Mouse (Mus musculus) stomach, postnatal 0 days (tissue): ENCODE measurements around the gene Syt1. TPM values are rescaled to one million over a fixed set of nuclear protein-coding genes. Genes with fewer than 3 reads are reported as not detected.

ENCODE experiments used
- ATAC-seq: fragments of 200-750 bp; cut with Nextera tagmentation; 2 replicates; pipeline ENCODE4 v1.8.0; 2017; ENCODE audit not compliant: low FRiP score, low TSS enrichment
- DNase-seq: peaks from one replicate; pipeline ENCODE4 v3.0.0-alpha.2; 2016; ENCODE audit warnings: low spot score
- H3K27ac ChIP-seq: fragments of 300-500 bp; sonication (generic); replicated peaks from 2 replicates; pipeline ENCODE4 v1.5.1; 2014; ENCODE audit warnings: mild to moderate bottlenecking, control low read depth
- H3K27me3 ChIP-seq: fragments of 300-500 bp; sonication (generic); 2 replicates; pipeline ENCODE4 v1.6.1; 2014; ENCODE audit warnings: low read length; ENCODE audit not compliant: control insufficient read depth, insufficient read depth
- H3K36me3 ChIP-seq: fragments of 300-500 bp; sonication (generic); 2 replicates; pipeline ENCODE4 v1.6.1; 2014; ENCODE audit warnings: low read length, mixed read lengths; ENCODE audit not compliant: control insufficient read depth, insufficient read depth
- H3K4me1 ChIP-seq: fragments of 300-500 bp; sonication (generic); replicated peaks from 2 replicates; pipeline ENCODE4 v1.6.1; 2014; ENCODE audit warnings: antibody characterized with exemption; ENCODE audit not compliant: control insufficient read depth, insufficient read depth
- H3K4me2 ChIP-seq: fragments of 300-500 bp; sonication (generic); replicated peaks from 2 replicates; pipeline ENCODE4 v1.6.1; 2014; ENCODE audit warnings: low read depth, mild to moderate bottlenecking, control low read depth, moderate library complexity
- H3K4me3 ChIP-seq: fragments of 300-500 bp; sonication (generic); 2 replicates; pipeline ENCODE4 v1.5.1; 2014; ENCODE audit warnings: low read depth, low read length, control low read depth
- H3K9ac ChIP-seq: fragments of 300-500 bp; sonication (generic); 2 replicates; pipeline ENCODE4 v1.6.1; 2014; ENCODE audit warnings: mild to moderate bottlenecking, low read length, control low read depth, mixed read lengths
- H3K9me3 ChIP-seq: fragments of 300-500 bp; sonication (generic); 2 replicates; pipeline ENCODE4 v1.6.1; 2016; ENCODE audit warnings: low read length; ENCODE audit not compliant: control insufficient read depth
- CTCF ChIP-seq: IDR thresholded peaks from 2 replicates; pipeline ENCODE4 v1.5.1; 2016; ENCODE audit warnings: antibody characterized with exemption, low read depth, mild to moderate bottlenecking, moderate library complexity
- EP300 ChIP-seq: optimal IDR thresholded peaks from 2 replicates; pipeline ENCODE3; 2016; ENCODE audit warnings: antibody characterized with exemption
- WGBS: fragments of 180-500 bp; shearing (Covaris S2); extraction: QIAGEN DNeasy Blood & Tissue Kit; methylation state at CpG from one replicate; pipeline ENCODE4 v1.1.7; 2014; 5-methylcytosine and 5-hydroxymethylcytosine counted together
- polyA plus RNA-seq: library from polyadenylated mRNA; unstranded; fragments of >200 nt; fragmentation: Nextera tagmentation; extraction: Ambion mirVana; gene quantifications from 2 replicates; pipeline ENCODE4 v1.2.1, GENCODE M21; 2015

Syt1 gene
- polyA plus RNA-seq, 1 experiment from 2014 or later: 3.5 TPM

GRCm38 (mm10) chr10:108638095-108638494 is 372.7 kb downstream of the Syt1 start:
- ATAC-seq: no peak
- H3K27ac ChIP-seq: no peak overlapping the region
- 80% methylated on average over 5 of the region's 5 CpGs for WGBS

DNA sequence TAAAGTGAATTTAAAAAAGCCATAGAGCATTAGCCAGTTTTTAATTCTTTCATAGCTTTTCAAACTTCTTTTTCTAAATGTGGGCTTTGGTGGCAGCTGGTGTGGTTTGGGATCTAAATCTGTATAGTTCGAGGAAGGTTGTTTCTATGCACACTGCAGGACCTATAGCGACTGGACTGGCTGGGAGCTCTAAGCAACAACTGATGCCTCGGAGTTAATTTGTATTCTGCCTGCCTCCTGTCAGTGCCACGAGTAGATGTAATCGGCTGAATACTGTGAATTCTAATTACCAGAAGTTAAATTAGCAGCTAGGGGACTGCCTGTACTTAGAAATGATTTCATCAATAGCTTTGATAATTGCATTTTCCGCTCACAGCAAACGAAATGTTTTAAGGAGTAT is 374.7 kb downstream of the Syt1 start:
- ATAC-seq (no peak), DNase-seq (no peak)
- no peaks in the 10 kb centered on the region for H3K4me1 ChIP-seq
- no peaks in the 10 kb centered on the region for H3K27me3 ChIP-seq
- no peaks in the 10 kb centered on the region for H3K9me3 ChIP-seq
- H3K4me3 ChIP-seq: no peak overlapping the region
- H3K27ac ChIP-seq: no peak overlapping the region
- TF ChIP-seq EP300 (no peak), CTCF (no peak)
- no peak overlapping the region for H3K4me2 ChIP-seq
- no peaks in the 10 kb centered on the region for H3K36me3 ChIP-seq
- WGBS: 83% methylated on average over 7 of the region's 7 CpGs
- no peak overlapping the region for H3K9ac ChIP-seq

More at GRCm38 (mm10) chr10:108638095-108638494, 372.7 kb downstream of the Syt1 start:
- Histone ChIP-seq H3K4me3 (no peak overlapping the region), H3K4me1 (no peaks in the 10 kb centered on the region), H3K9ac (no peak overlapping the region), H3K27me3 (no peaks in the 10 kb centered on the region), H3K36me3 (no peaks in the 10 kb centered on the region), H3K9me3 (no peaks in the 10 kb centered on the region), H3K4me2 (no peak overlapping the region)
- DNase-seq: no peak
- TF ChIP-seq CTCF (no peak), EP300 (no peak)

DNA sequence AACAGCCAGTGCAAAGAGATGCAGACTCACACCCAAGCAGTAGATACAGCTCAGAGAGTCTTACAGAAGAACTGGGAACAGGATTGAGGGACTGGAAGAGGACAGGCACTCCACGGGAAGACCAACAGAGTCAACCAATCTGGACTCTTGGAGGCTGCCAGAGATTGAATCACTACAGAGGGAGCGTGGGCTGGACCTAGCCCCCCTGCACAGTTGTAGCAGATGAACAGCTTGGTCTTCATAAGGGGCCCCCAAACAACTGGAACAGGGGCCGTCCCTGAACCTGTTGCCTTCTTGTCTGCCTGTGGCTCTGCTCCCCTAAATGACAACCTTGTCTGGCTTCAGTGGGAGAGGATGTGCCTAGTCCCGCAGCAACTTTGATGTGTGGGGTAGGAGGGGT is 375.2 kb downstream of the Syt1 start:
- WGBS: 86% methylated on average over 4 of the region's 4 CpGs
- H3K9me3 ChIP-seq: no peaks in the 10 kb centered on the region

DNA sequence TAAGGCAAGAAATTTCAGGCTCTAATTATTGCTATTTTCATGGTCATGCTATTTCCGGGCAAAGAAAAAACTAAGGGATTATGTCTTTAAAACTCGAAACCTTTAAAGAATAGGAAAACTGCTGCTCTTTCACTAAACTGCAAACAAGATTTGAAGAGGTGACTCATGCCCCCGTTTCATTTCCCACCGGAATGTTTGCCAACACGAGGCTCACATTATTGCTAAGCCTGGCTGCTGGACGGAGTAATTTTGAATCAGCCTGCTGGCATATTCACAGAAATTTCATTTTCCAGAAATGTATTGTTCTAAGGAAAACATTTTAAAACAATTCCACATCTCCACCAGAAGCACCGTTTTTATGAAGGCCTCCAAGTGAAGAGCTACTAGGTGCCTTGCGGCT is 379.9 kb downstream of the Syt1 start:
- WGBS: 54% methylated on average over 8 of the region's 8 CpGs
- Histone ChIP-seq H3K4me3 (no peak overlapping the region), H3K27me3 (no peaks in the 10 kb centered on the region), H3K9ac (no peak overlapping the region), H3K36me3 (no peaks in the 10 kb centered on the region), H3K9me3 (no peaks in the 10 kb centered on the region), H3K4me2 (no peak overlapping the region), H3K4me1 (no peaks in the 10 kb centered on the region), H3K27ac (no peak overlapping the region)
- TF ChIP-seq CTCF (no peak), EP300 (no peak)
- ATAC-seq: no peak
- no peak for DNase-seq

More for the DNA sequence above, 375.2 kb downstream of the Syt1 start:
- Histone ChIP-seq H3K36me3 (no peaks in the 10 kb centered on the region), H3K4me3 (no peak overlapping the region), H3K4me2 (no peak overlapping the region), H3K9ac (no peak overlapping the region), H3K27ac (no peak overlapping the region), H3K4me1 (no peaks in the 10 kb centered on the region), H3K27me3 (no peaks in the 10 kb centered on the region)
- ATAC-seq: no peak
- TF ChIP-seq CTCF (no peak), EP300 (no peak)
- no peak for DNase-seq

DNA sequence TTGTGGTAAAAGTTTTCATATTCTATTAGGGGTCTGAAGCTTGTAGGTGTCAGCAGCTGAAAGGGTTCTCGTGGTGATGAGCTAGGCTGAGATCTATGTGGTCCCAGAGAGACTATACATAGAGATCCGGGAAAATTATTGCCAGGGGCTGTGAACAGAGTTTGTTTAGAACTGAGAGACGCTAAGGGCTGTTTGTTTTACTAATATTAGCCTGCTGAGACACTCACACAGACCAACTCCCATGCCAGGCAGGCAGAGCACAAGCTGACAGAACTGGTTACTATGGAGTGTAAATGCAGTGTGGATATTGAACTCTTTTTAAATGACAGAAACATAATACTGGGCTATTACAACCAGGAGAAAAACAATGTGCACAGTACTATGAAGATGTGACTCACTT is 384.4 kb downstream of the Syt1 start:
- Histone ChIP-seq H3K27ac (no peak overlapping the region), H3K4me1 (no peaks in the 10 kb centered on the region), H3K4me3 (no peak overlapping the region), H3K4me2 (no peak overlapping the region), H3K9me3 (no peaks in the 10 kb centered on the region), H3K27me3 (no peaks in the 10 kb centered on the region), H3K36me3 (no peaks in the 10 kb centered on the region), H3K9ac (no peak overlapping the region)
- ATAC-seq (no peak), DNase-seq (no peak)
- no peak for TF ChIP-seq CTCF
- TF ChIP-seq EP300: no peak
- 14% methylated on average over 3 of the region's 3 CpGs for WGBS

DNA sequence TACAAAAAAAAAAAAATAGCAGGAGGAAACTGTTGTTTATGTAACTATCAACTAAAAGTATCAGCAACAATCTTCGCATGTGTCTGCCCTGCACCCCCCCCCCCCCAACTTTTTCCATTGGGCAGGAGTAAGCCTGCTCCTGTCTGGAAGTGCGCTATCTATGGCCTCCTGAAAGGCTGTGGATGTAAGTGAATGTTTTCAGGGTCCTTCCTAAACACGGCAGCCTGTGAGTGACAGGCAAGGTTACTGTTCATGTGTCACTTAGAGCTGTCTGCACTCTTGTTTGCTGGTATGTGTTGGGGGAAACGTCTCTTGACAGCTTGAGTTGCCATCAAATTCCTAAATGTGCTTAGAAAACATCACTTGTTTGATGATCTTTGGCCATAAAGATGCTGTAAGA is 387.8 kb downstream of the Syt1 start:
- TF ChIP-seq CTCF: no peak
- TF ChIP-seq EP300: no peak
- no peak overlapping the region for H3K4me2 ChIP-seq
- ATAC-seq (no peak), DNase-seq (no peak)
- H3K4me3 ChIP-seq: no peak overlapping the region
- no peak overlapping the region for H3K27ac ChIP-seq
- no peaks in the 10 kb centered on the region for H3K4me1 ChIP-seq
- no peaks in the 10 kb centered on the region for H3K9me3 ChIP-seq
- H3K27me3 ChIP-seq: no peaks in the 10 kb centered on the region
- no peak overlapping the region for H3K9ac ChIP-seq
- no peaks in the 10 kb centered on the region for H3K36me3 ChIP-seq
- 64% methylated on average over 4 of the region's 4 CpGs for WGBS
